Mouse (Mus musculus) bone marrow, adult 2 months (tissue): ENCODE data around the gene Klf5.

ENCODE experiments used
- CTCF ChIP-seq: fragments of 200-500 bp; IDR thresholded peaks from 2 replicates; pipeline ENCODE4 v1.5.1; 2011; ENCODE audit warnings: low read length, control low read depth; ENCODE audit not compliant: control insufficient read depth, insufficient read depth
- POLR2A ChIP-seq: fragments of 200-500 bp; IDR thresholded peaks from 2 replicates; pipeline ENCODE4 v1.6.1; 2011; ENCODE audit warnings: low read depth, mild to moderate bottlenecking, control low read depth, low read length, borderline replicate concordance; ENCODE audit not compliant: control insufficient read depth

- TF ChIP-seq POLR2A = peak; percentile 74
- TF ChIP-seq CTCF = no peak
Observed at GRCm38 (mm10) chr14:99298385-99299021, at the start of gene Klf5.
